Mouse (Mus musculus) hindbrain, embryonic 11.5 days (tissue): Measurements from ENCODE around the gene Tubgcp4. TPM values are rescaled to one million over a fixed set of nuclear protein-coding genes. Genes with fewer than 3 reads are reported as not detected.

Experiments used
- ATAC-seq: fragments of 200-750 bp; cut with Nextera tagmentation; 2 replicates; pipeline ENCODE4 v1.8.0; 2017; ENCODE audit warnings: mild to moderate bottlenecking, moderate TSS enrichment, moderate library complexity; ENCODE audit not compliant: low FRiP score
- DNase-seq: peaks from one replicate; pipeline ENCODE4 v3.0.0-alpha.2; 2015; ENCODE audit warnings: low spot score
- H3K27ac ChIP-seq: fragments of 300-500 bp; sonication (generic); 2 replicates; pipeline ENCODE4 v1.5.1; 2014; ENCODE audit warnings: mild to moderate bottlenecking, low read depth, low read length
- H3K27me3 ChIP-seq: fragments of 300-500 bp; sonication (generic); 2 replicates; pipeline ENCODE4 v1.6.1; 2014; ENCODE audit warnings: mild to moderate bottlenecking, low read length, moderate library complexity, mixed read lengths; ENCODE audit not compliant: control insufficient read depth, insufficient read depth
- H3K36me3 ChIP-seq: fragments of 300-500 bp; sonication (generic); 2 replicates; pipeline ENCODE4 v1.6.1; 2014; ENCODE audit warnings: mild to moderate bottlenecking, low read length, moderate library complexity, mixed read lengths; ENCODE audit not compliant: control insufficient read depth, insufficient read depth
- H3K4me1 ChIP-seq: fragments of 300-500 bp; sonication (generic); replicated peaks from 2 replicates; pipeline ENCODE4 v1.6.1; 2014; ENCODE audit warnings: low read length, mixed read lengths; ENCODE audit not compliant: control insufficient read depth, insufficient read depth
- H3K4me2 ChIP-seq: fragments of 300-500 bp; sonication (generic); replicated peaks from 2 replicates; pipeline ENCODE4 v1.6.1; 2014; ENCODE audit warnings: mild to moderate bottlenecking, low read depth, low read length
- H3K4me3 ChIP-seq: fragments of 300-500 bp; sonication (generic); 2 replicates; pipeline ENCODE4 v1.5.1; 2014; ENCODE audit warnings: low read depth, low read length
- H3K9ac ChIP-seq: fragments of 300-500 bp; sonication (generic); 2 replicates; pipeline ENCODE4 v1.6.1; 2014; ENCODE audit warnings: low read depth, low read length
- H3K9me3 ChIP-seq: fragments of 300-500 bp; sonication (generic); 2 replicates; pipeline ENCODE4 v1.6.1; 2016; ENCODE audit warnings: low read length; ENCODE audit not compliant: control insufficient read depth
- WGBS: fragments of 180-500 bp; shearing (Covaris S2); extraction: QIAGEN DNeasy Blood & Tissue Kit; methylation state at CpG from one replicate; pipeline ENCODE4 v1.1.7; 2014; 5-methylcytosine and 5-hydroxymethylcytosine counted together
- polyA plus RNA-seq: library from polyadenylated mRNA; unstranded; fragments of >200 nt; fragmentation: Nextera tagmentation; extraction: Ambion mirVana; gene quantifications from 2 replicates; pipeline ENCODE4 v1.2.1, GENCODE M21; 2014

Gene Tubgcp4
- polyA plus RNA-seq, 1 experiment from 2014 or later = 69.9 TPM

DNA sequence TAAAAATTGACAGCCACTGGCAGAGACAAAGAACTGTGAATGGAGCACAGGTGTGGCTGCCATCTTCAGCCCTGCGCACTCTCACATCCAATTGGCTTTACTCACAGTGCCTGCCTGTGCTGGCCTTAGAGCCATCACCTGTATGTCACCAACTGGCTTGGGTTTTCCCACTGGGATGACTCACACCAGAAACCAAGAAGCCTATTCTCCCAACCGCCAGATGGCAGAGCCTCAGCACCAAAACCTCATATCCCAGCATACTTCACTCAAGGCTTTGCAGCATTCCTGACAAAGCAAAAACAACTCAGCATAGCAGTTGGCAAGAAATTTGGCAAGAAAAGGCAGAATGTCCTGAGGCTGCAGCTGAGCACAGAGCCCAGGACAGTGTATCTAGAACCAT is 52.6 kb downstream of the Tubgcp4 start:
- H3K4me3 ChIP-seq = no peak overlapping the region
- no peak overlapping the region for H3K27ac ChIP-seq
- no peaks in the 10 kb centered on the region for H3K4me1 ChIP-seq
- no peaks in the 10 kb centered on the region for H3K27me3 ChIP-seq
- DNase-seq = no peak
- peaks cover 15% of the 10 kb centered on the region for H3K36me3 ChIP-seq
- no peak overlapping the region for H3K4me2 ChIP-seq
- no peak for ATAC-seq
- H3K9ac ChIP-seq = no peak overlapping the region
- 90% methylated on average over 2 of the region's 2 CpGs for WGBS
- H3K9me3 ChIP-seq = no peaks in the 10 kb centered on the region

DNA sequence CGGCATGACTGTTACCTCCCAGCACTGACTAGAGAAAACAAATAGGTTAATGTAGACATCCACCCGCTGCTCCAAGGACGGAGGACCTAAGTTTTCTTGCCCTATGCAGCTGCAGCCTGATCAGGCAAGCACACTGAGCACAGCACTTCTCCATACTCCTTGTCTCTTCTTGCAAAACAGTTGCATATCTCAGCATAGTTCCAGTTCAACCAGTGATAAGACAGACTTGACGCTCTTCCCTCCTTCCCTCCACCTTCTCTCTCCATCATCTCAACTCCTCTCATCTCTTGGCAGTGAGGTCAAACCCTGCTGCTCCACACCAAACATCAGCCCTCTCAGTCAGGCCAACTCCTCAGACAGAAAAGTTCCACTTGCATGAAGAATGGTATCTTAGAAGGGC is 57.7 kb downstream of the Tubgcp4 start:
- Histone ChIP-seq H3K4me3 (no peak overlapping the region), H3K27me3 (no peaks in the 10 kb centered on the region), H3K9me3 (no peaks in the 10 kb centered on the region), H3K4me2 (no peak overlapping the region), H3K9ac (no peak overlapping the region), H3K4me1 (no peaks in the 10 kb centered on the region), H3K27ac (no peak overlapping the region), H3K36me3 (peaks cover 12% of the 10 kb centered on the region)
- ATAC-seq = no peak
- no peak for DNase-seq
- WGBS = 88% methylated on average over 4 of the region's 4 CpGs

DNA sequence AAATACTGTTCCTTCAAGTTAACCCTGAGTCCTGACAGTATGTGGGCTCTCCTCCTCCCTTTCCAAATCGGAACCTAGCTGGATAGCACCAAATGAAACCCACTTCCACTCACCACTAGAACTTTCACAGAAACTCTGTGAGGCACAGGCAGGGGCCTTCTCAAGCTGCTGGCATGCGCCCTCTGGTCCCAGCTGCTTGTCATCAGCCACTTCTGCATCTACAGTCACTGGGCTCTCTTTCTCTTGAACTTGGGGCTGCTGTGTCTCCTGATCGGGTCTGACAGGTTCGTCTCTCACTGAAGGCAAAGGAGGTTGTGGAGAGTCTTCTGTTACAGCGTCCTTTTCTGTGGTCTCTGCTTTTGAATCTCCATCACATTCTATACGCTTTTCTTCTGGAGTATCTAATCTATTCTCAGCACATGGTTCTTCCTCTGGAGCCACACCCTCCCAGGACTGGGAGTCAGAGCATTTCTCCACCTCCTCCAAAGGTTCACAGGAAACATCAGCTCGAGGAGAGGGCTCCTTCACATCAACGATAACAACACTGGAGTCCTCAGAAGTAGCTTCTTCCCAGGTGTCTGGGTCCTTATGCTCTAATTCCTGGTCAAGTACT is 65.1 kb downstream of the Tubgcp4 start:
- Histone ChIP-seq H3K9me3 (no peaks in the 10 kb centered on the region), H3K4me1 (no peaks in the 10 kb centered on the region), H3K9ac (no peak overlapping the region), H3K4me3 (no peak overlapping the region), H3K27ac (no peak overlapping the region), H3K27me3 (no peaks in the 10 kb centered on the region), H3K36me3 (peaks cover 16% of the 10 kb centered on the region), H3K4me2 (no peak overlapping the region)
- 90% methylated on average over 8 of the region's 8 CpGs for WGBS
- no peak for DNase-seq
- no peak for ATAC-seq

DNA sequence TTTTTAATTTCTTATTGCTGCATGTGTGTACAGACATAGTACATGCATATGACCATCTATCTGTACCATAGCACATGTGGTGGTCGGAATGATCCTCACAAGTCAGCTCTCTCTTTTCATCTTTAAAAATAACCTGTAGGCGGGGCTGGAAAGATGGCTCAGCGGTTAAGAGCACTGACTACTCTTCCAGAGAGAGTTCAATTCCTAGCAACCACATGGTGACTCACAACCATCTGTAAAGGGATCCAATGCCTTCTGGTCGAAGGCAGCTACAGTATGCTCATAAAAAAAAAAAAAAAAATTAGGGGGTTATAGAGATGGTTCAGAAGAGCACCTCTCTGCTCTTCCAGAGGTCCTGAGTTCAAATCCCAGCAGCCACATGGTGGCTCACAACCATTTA is 69.0 kb downstream of the Tubgcp4 start:
- Histone ChIP-seq H3K4me1 (no peaks in the 10 kb centered on the region), H3K27me3 (no peaks in the 10 kb centered on the region), H3K9me3 (no peaks in the 10 kb centered on the region), H3K9ac (no peak overlapping the region), H3K4me3 (no peak overlapping the region), H3K27ac (no peak overlapping the region), H3K4me2 (no peak overlapping the region), H3K36me3 (peaks cover 15% of the 10 kb centered on the region)
- DNase-seq = no peak
- ATAC-seq = no peak
- 89% methylated on average over 4 of the region's 4 CpGs for WGBS

DNA sequence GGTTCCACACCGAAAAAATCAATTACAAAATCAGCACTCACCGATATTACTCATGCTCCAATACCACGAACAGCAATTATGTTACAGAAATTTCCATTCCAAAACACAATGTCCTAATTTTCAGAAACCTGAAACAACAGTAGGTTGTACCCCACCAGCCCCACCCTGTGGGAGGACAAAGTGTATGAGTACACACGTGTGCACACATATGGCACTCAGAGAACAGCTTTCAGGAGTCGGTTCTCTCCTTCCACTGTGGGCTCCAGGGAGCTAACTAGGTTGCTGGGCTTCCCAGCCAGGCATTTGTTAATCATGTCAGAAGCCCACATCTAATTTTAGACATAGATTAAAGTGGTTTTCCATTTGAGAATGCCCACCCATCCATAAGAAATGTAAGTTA is 73.6 kb downstream of the Tubgcp4 start:
- Histone ChIP-seq H3K36me3 (peaks cover 7% of the 10 kb centered on the region; the same call in 1 of the 2 replicates), H3K4me1 (no peaks in the 10 kb centered on the region), H3K9me3 (no peaks in the 10 kb centered on the region), H3K4me2 (no peak overlapping the region), H3K9ac (no peak overlapping the region), H3K27me3 (no peaks in the 10 kb centered on the region), H3K4me3 (no peak overlapping the region), H3K27ac (no peak overlapping the region)
- WGBS = 96% methylated on average over 5 of the region's 5 CpGs
- no peak for ATAC-seq
- no peak for DNase-seq

Other genes with a start within 250 kb of the Tubgcp4 start
- 22.3 and 29.8 TPM in 2 replicates for gene Ubr1, start 199.9 kb upstream of the Tubgcp4 start, polyA plus RNA-seq
- gene Tmem62, start 193.6 kb upstream of the Tubgcp4 start, polyA plus RNA-seq = 5.7 and 5.8 TPM in 2 replicates
- gene Ccndbp1, start 162.3 kb upstream of the Tubgcp4 start, polyA plus RNA-seq = 55.4 and 55.6 TPM in 2 replicates
- gene Epb42, start 133.6 kb upstream of the Tubgcp4 start, polyA plus RNA-seq = 6.0 and 6.2 TPM in 2 replicates
- not detected in 2 replicates for gene Tgm5, start 84.8 kb upstream of the Tubgcp4 start, polyA plus RNA-seq
- gene Tgm7, start 60.9 kb upstream of the Tubgcp4 start, polyA plus RNA-seq = not detected in 2 replicates
- gene Adal, start 30.2 kb upstream of the Tubgcp4 start, polyA plus RNA-seq = 32.2 and 33.7 TPM in 2 replicates
- gene Lcmt2, start 30.0 kb upstream of the Tubgcp4 start, polyA plus RNA-seq = 20.8 and 25.3 TPM in 2 replicates
- gene Zscan29, start 471 bp downstream of the Tubgcp4 start, polyA plus RNA-seq = 12.3 and 13.7 TPM in 2 replicates
- 132 and 164 TPM in 2 replicates for gene Trp53bp1, start 100.8 kb downstream of the Tubgcp4 start, polyA plus RNA-seq
- gene Map1a, start 118.9 kb downstream of the Tubgcp4 start, polyA plus RNA-seq = 14.9 and 20.8 TPM in 2 replicates
- 10.9 and 11.8 TPM in 2 replicates for gene Ppip5k1, start 184.7 kb downstream of the Tubgcp4 start, polyA plus RNA-seq
- 8.5 and 9.2 TPM in 2 replicates for gene Ckmt1, start 187.1 kb downstream of the Tubgcp4 start, polyA plus RNA-seq
- not detected in 2 replicates for gene Strc, start 216.5 kb downstream of the Tubgcp4 start, polyA plus RNA-seq
- 470 and 556 TPM in 2 replicates for gene Pdia3, start 243.1 kb downstream of the Tubgcp4 start, polyA plus RNA-seq
- 1.9 and 2.7 TPM in 2 replicates for gene Catsper2, start 243.1 kb downstream of the Tubgcp4 start, polyA plus RNA-seq